Mouse (Mus musculus) retina, embryonic 14.5 days (tissue): ENCODE measurements around the gene Lrpprc.

Source experiments
- DNase-seq: peaks from one replicate; pipeline ENCODE4 v3.0.0-alpha.2; 2015; ENCODE audit warnings: low spot score

Lrpprc gene

GRCm38 (mm10) chr17:84758971-84759370 lies 31.6 kb downstream of the Lrpprc start:
- no peak for DNase-seq

GRCm38 (mm10) chr17:84758374-84758773 lies 32.2 kb downstream of the Lrpprc start:
- DNase-seq = no peak

GRCm38 (mm10) chr17:84756090-84756489 lies 34.5 kb downstream of the Lrpprc start:
- peak; percentile 64 for DNase-seq

- DNase-seq = peak; percentile 11
Observed at GRCm38 (mm10) chr17:84753489-84753888, 37.1 kb downstream of the Lrpprc start.

- no peak for DNase-seq
Observed at GRCm38 (mm10) chr17:84752286-84752685, 38.3 kb downstream of the Lrpprc start.

- no peak for DNase-seq
Observed at GRCm38 (mm10) chr17:84751630-84752191, 38.9 kb downstream of the Lrpprc start.

- peak; percentile 10 for DNase-seq
Observed at GRCm38 (mm10) chr17:84750130-84750529, 40.5 kb downstream of the Lrpprc start.

GRCm38 (mm10) chr17:84749297-84749696 lies 41.3 kb downstream of the Lrpprc start:
- peak; percentile 50 for DNase-seq

GRCm38 (mm10) chr17:84748152-84748682 lies 42.4 kb downstream of the Lrpprc start:
- DNase-seq = no peak

GRCm38 (mm10) chr17:84747212-84747611 lies 43.4 kb downstream of the Lrpprc start:
- DNase-seq = no peak

GRCm38 (mm10) chr17:84745001-84745400 lies 45.6 kb downstream of the Lrpprc start:
- DNase-seq = peak; percentile 46

- peak; percentile 16 for DNase-seq
Observed at GRCm38 (mm10) chr17:84744256-84744655, 46.3 kb downstream of the Lrpprc start.

- no peak for DNase-seq
Observed at GRCm38 (mm10) chr17:84738073-84738797, 52.4 kb downstream of the Lrpprc start.

GRCm38 (mm10) chr17:84736719-84737118 lies 53.9 kb downstream of the Lrpprc start:
- DNase-seq = no peak

- no peak for DNase-seq
Observed at GRCm38 (mm10) chr17:84732612-84733011, 58.0 kb downstream of the Lrpprc start.

GRCm38 (mm10) chr17:84731361-84731760 lies 59.2 kb downstream of the Lrpprc start:
- DNase-seq = no peak

- no peak for DNase-seq
Observed at GRCm38 (mm10) chr17:84729140-84729539, 61.4 kb downstream of the Lrpprc start.

GRCm38 (mm10) chr17:84728201-84728911 lies 62.2 kb downstream of the Lrpprc start:
- DNase-seq = no peak

- DNase-seq = no peak
Observed at GRCm38 (mm10) chr17:84725163-84725562, 65.4 kb downstream of the Lrpprc start.

GRCm38 (mm10) chr17:84724028-84724427 lies 66.6 kb downstream of the Lrpprc start:
- no peak for DNase-seq

- no peak for DNase-seq
Observed at GRCm38 (mm10) chr17:84719105-84719504, 71.5 kb downstream of the Lrpprc start.

- DNase-seq = no peak
Observed at GRCm38 (mm10) chr17:84717416-84717815, 73.2 kb downstream of the Lrpprc start.
